Comparison of ENCODE assay signal across 8 mouse cellular contexts in genomic region chr10:39959761-39960440, GRCm38 (mm10). TPM values are rescaled to one million over a fixed set of nuclear protein-coding genes. Genes with fewer than 3 reads are reported as not detected.
DNase-seq lines count a peak whose midpoint lies in the region; ATAC-seq lines count a peak whose summit lies in the region.

Gene Mfsd4b3, minus strand, starts transcription at chr10:39960153.

- peak; percentile 98 for DNase-seq in adipocyte (ENCODE audit: low spot score)
- DNase-seq in embryo, embryonic 10 days (ENCODE audit: low spot score), result peak; percentile 98
- peak; percentile 91 for DNase-seq in gastrocnemius, postnatal 10 days
- peak; percentile 97 for DNase-seq in induced T-regulatory cell, adult 2 months (ENCODE audit: low read depth)
- DNase-seq in left cerebral cortex, adult 9 months (ENCODE audit: low spot score in 2 of 2), result peak; percentile 84 to 94
- DNase-seq in right cerebral cortex, postnatal 14 days, result peak; percentile 89
- peak; percentile 95 to 98 for DNase-seq in urinary bladder, postnatal 36 days (ENCODE audit: low spot score in 2 of 2)

- ATAC-seq in megakaryocyte progenitor cell, adult 5-6 weeks (replicated peaks; ENCODE audit: poor library complexity), result peak; percentile 95

RNA-seq across cellular contexts. Expression of gene Mfsd4b3, which starts in this region (rescaled TPM):
- 1 to 10 TPM; 2.1 to 2.4 TPM for total RNA-seq in gastrocnemius, postnatal 10 days (2021)
- total RNA-seq in megakaryocyte progenitor cell, adult 5-6 weeks (2015), result not detected in 2 replicates
- total RNA-seq in megakaryocyte progenitor cell, adult 5-6 weeks (2017), result 0.25 TPM in 1 of 2 replicates, not detected in the other

Comparison
In these comparisons a context has a peak if more than half of its experiments do, and no peak if none do; other contexts are left out.
1. Peak in every context shown above with its lines: DNase-seq and ATAC-seq.
2. Peak in ATAC-seq in megakaryocyte progenitor cell, adult 5-6 weeks; RNA of the gene not detected or under 1 TPM.